Mouse (Mus musculus): ENCODE data around the gene Traf3. TPM values are rescaled to one million over a fixed set of nuclear protein-coding genes. Genes with fewer than 3 reads are reported as not detected.

Gene Traf3
- polyA plus RNA-seq, 1 experiment from 2014 or later: 10.2 TPM

- no peak overlapping the region for H3K27ac ChIP-seq (replicated peaks; ENCODE audit: low read depth, low read length)
- no peaks in the 10 kb centered on the region for H3K36me3 ChIP-seq (replicated peaks; ENCODE audit: control insufficient read depth, insufficient read depth, low read depth, low read length)
- 63% methylated on average over 2 of the region's 2 CpGs for WGBS
- H3K9ac ChIP-seq (replicated peaks; ENCODE audit: low read length): no peak overlapping the region
- DNase-seq (ENCODE audit: low spot score) (no peak), ATAC-seq (replicated peaks; ENCODE audit: insufficient number of reproducible peaks, low FRiP score, low TSS enrichment, low read depth) (no peak)
- H3K4me1 ChIP-seq (ENCODE audit: control insufficient read depth, insufficient read depth, low read length): no peaks in the 10 kb centered on the region
- H3K4me3 ChIP-seq (ENCODE audit: low read depth, low read length): no peak overlapping the region
- H3K4me2 ChIP-seq (ENCODE audit: low read depth, low read length): no peak overlapping the region
- no peaks in the 10 kb centered on the region for H3K27me3 ChIP-seq (ENCODE audit: control insufficient read depth, insufficient read depth, low read length)
- no peaks in the 10 kb centered on the region for H3K9me3 ChIP-seq (replicated peaks; ENCODE audit: control insufficient read depth, low read length)
These were observed 24.7 kb downstream of the Traf3 start for GRCm38 (mm10) chr12:111190891-111191290.

DNA sequence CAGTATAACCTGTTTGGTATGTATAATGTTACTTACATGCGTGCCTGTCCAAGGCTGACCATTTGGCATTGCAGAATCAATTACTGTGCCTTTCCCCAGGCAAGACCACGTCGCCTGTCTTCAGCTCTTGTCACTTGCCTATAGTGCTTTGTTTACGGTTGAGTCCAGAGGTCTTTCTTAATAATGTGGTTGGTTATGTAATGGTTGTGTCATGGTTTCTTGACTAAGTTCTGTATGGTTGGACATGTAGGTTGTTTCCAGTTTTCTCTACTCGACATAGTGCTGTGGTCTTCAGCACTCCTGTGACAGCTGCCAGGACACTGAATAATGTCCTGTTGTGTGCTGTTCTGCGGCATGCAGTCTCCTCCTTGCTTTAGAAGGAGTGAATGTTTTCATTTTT, 26.6 kb downstream of the Traf3 start:
- H3K4me1 ChIP-seq (ENCODE audit: control insufficient read depth, insufficient read depth, low read length): no peaks in the 10 kb centered on the region
- H3K27ac ChIP-seq (replicated peaks; ENCODE audit: low read depth, low read length): no peak overlapping the region
- no peaks in the 10 kb centered on the region for H3K9me3 ChIP-seq (replicated peaks; ENCODE audit: control insufficient read depth, low read length)
- no peaks in the 10 kb centered on the region for H3K36me3 ChIP-seq (replicated peaks; ENCODE audit: control insufficient read depth, insufficient read depth, low read depth, low read length)
- H3K9ac ChIP-seq (replicated peaks; ENCODE audit: low read length): no peak overlapping the region
- ATAC-seq (replicated peaks; ENCODE audit: insufficient number of reproducible peaks, low FRiP score, low TSS enrichment, low read depth): no peak
- no peak overlapping the region for H3K4me2 ChIP-seq (ENCODE audit: low read depth, low read length)
- no peak for DNase-seq (ENCODE audit: low spot score)
- no peak overlapping the region for H3K4me3 ChIP-seq (ENCODE audit: low read depth, low read length)
- H3K27me3 ChIP-seq (ENCODE audit: control insufficient read depth, insufficient read depth, low read length): no peaks in the 10 kb centered on the region
- WGBS: 84% methylated on average over 6 of the region's 6 CpGs

GRCm38 (mm10) chr12:111193331-111193730, 27.2 kb downstream of the Traf3 start:
- H3K36me3 ChIP-seq (replicated peaks; ENCODE audit: control insufficient read depth, insufficient read depth, low read depth, low read length): no peaks in the 10 kb centered on the region
- no peak for ATAC-seq (replicated peaks; ENCODE audit: insufficient number of reproducible peaks, low FRiP score, low TSS enrichment, low read depth)
- no peaks in the 10 kb centered on the region for H3K27me3 ChIP-seq (ENCODE audit: control insufficient read depth, insufficient read depth, low read length)
- no peaks in the 10 kb centered on the region for H3K4me1 ChIP-seq (ENCODE audit: control insufficient read depth, insufficient read depth, low read length)
- H3K9me3 ChIP-seq (replicated peaks; ENCODE audit: control insufficient read depth, low read length): no peaks in the 10 kb centered on the region
- no peak overlapping the region for H3K27ac ChIP-seq (replicated peaks; ENCODE audit: low read depth, low read length)
- no peak overlapping the region for H3K9ac ChIP-seq (replicated peaks; ENCODE audit: low read length)
- DNase-seq (ENCODE audit: low spot score): no peak
- no peak overlapping the region for H3K4me3 ChIP-seq (ENCODE audit: low read depth, low read length)
- WGBS: 87% methylated on average over 9 of the region's 9 CpGs
- H3K4me2 ChIP-seq (ENCODE audit: low read depth, low read length): no peak overlapping the region

DNA sequence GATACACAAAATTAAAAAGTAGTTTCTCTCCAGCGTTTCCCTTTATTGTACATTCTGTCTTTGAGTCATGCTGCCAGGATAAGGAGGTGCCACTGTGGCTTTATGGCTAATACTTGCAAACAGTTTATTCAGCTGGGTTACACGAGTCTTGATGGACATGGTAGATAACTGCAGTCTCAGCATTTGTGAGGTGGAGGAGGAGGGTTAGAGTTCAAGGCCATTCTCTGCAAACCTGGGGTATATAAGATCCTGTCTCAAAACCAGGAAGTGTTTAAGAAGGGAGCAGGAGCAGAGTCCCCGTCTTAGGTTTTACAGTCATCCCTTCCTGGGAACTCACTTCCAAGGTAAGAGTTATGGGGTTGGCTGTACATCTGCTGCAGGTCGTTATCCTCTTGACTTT, 30.4 kb downstream of the Traf3 start:
- no peak overlapping the region for H3K4me2 ChIP-seq (ENCODE audit: low read depth, low read length)
- no peaks in the 10 kb centered on the region for H3K36me3 ChIP-seq (replicated peaks; ENCODE audit: control insufficient read depth, insufficient read depth, low read depth, low read length)
- 89% methylated on average over 4 of the region's 4 CpGs for WGBS
- no peak for DNase-seq (ENCODE audit: low spot score)
- ATAC-seq (replicated peaks; ENCODE audit: insufficient number of reproducible peaks, low FRiP score, low TSS enrichment, low read depth): no peak
- no peaks in the 10 kb centered on the region for H3K4me1 ChIP-seq (ENCODE audit: control insufficient read depth, insufficient read depth, low read length)
- H3K9me3 ChIP-seq (replicated peaks; ENCODE audit: control insufficient read depth, low read length): no peaks in the 10 kb centered on the region
- H3K27me3 ChIP-seq (ENCODE audit: control insufficient read depth, insufficient read depth, low read length): no peaks in the 10 kb centered on the region
- no peak overlapping the region for H3K27ac ChIP-seq (replicated peaks; ENCODE audit: low read depth, low read length)
- H3K9ac ChIP-seq (replicated peaks; ENCODE audit: low read length): no peak overlapping the region
- H3K4me3 ChIP-seq (ENCODE audit: low read depth, low read length): no peak overlapping the region

GRCm38 (mm10) chr12:111203076-111203475, 36.9 kb downstream of the Traf3 start:
- no peak overlapping the region for H3K9ac ChIP-seq (replicated peaks; ENCODE audit: low read length)
- H3K27ac ChIP-seq (replicated peaks; ENCODE audit: low read depth, low read length): no peak overlapping the region
- DNase-seq (ENCODE audit: low spot score) (peak; percentile 24), ATAC-seq (replicated peaks; ENCODE audit: insufficient number of reproducible peaks, low FRiP score, low TSS enrichment, low read depth) (no peak)
- no peaks in the 10 kb centered on the region for H3K36me3 ChIP-seq (replicated peaks; ENCODE audit: control insufficient read depth, insufficient read depth, low read depth, low read length)
- no peaks in the 10 kb centered on the region for H3K9me3 ChIP-seq (replicated peaks; ENCODE audit: control insufficient read depth, low read length)
- H3K4me1 ChIP-seq (ENCODE audit: control insufficient read depth, insufficient read depth, low read length): no peaks in the 10 kb centered on the region
- 72% methylated on average over 10 of the region's 10 CpGs for WGBS
- H3K4me2 ChIP-seq (ENCODE audit: low read depth, low read length): no peak overlapping the region
- H3K27me3 ChIP-seq (ENCODE audit: control insufficient read depth, insufficient read depth, low read length): no peaks in the 10 kb centered on the region
- no peak overlapping the region for H3K4me3 ChIP-seq (ENCODE audit: low read depth, low read length)

- Histone ChIP-seq H3K4me3 (ENCODE audit: low read depth, low read length) (no peak overlapping the region), H3K27ac (replicated peaks; ENCODE audit: low read depth, low read length) (no peak overlapping the region), H3K36me3 (replicated peaks; ENCODE audit: control insufficient read depth, insufficient read depth, low read depth, low read length) (no peaks in the 10 kb centered on the region), H3K27me3 (ENCODE audit: control insufficient read depth, insufficient read depth, low read length) (no peaks in the 10 kb centered on the region), H3K4me1 (ENCODE audit: control insufficient read depth, insufficient read depth, low read length) (no peaks in the 10 kb centered on the region), H3K4me2 (ENCODE audit: low read depth, low read length) (no peak overlapping the region), H3K9me3 (replicated peaks; ENCODE audit: control insufficient read depth, low read length) (no peaks in the 10 kb centered on the region), H3K9ac (replicated peaks; ENCODE audit: low read length) (no peak overlapping the region)
- ATAC-seq (replicated peaks; ENCODE audit: insufficient number of reproducible peaks, low FRiP score, low TSS enrichment, low read depth): no peak
- no peak for DNase-seq (ENCODE audit: low spot score)
- WGBS: 85% methylated on average over 3 of the region's 3 CpGs
These were observed 37.8 kb downstream of the Traf3 start for GRCm38 (mm10) chr12:111203945-111204344.

- DNase-seq (ENCODE audit: low spot score): no peak
- 76% methylated on average over 3 of the region's 3 CpGs for WGBS
These were observed 41.5 kb downstream of the Traf3 start for GRCm38 (mm10) chr12:111207641-111208040.

DNA sequence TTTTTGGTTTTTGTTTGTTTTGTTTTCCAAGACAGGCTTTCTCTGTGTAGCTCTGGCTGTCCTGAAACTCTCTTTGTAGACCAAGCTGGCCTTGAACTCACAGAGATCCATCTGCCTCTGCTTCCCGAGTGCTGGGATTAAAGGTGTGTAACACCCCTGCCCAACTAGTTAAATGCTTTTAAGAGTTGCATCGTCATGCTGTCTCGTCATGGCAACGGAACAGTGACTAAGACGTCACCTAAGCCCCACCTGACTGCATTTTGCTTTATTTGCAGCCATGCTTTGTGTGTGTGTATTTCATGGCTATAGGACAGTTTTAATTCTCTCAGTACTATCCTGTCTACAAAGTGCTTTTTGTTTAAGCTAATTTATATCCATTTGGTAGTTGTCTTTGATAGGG, 45.6 kb downstream of the Traf3 start:
- H3K4me3 ChIP-seq (ENCODE audit: low read depth, low read length): no peak overlapping the region
- ATAC-seq (replicated peaks; ENCODE audit: insufficient number of reproducible peaks, low FRiP score, low TSS enrichment, low read depth) (no peak), DNase-seq (ENCODE audit: low spot score) (no peak)
- H3K9ac ChIP-seq (replicated peaks; ENCODE audit: low read length): no peak overlapping the region
- H3K4me1 ChIP-seq (ENCODE audit: control insufficient read depth, insufficient read depth, low read length): no peaks in the 10 kb centered on the region
- 81% methylated on average over 5 of the region's 5 CpGs for WGBS
- H3K36me3 ChIP-seq (replicated peaks; ENCODE audit: control insufficient read depth, insufficient read depth, low read depth, low read length): no peaks in the 10 kb centered on the region
- no peaks in the 10 kb centered on the region for H3K9me3 ChIP-seq (replicated peaks; ENCODE audit: control insufficient read depth, low read length)
- no peak overlapping the region for H3K4me2 ChIP-seq (ENCODE audit: low read depth, low read length)
- H3K27ac ChIP-seq (replicated peaks; ENCODE audit: low read depth, low read length): no peak overlapping the region
- H3K27me3 ChIP-seq (ENCODE audit: control insufficient read depth, insufficient read depth, low read length): no peaks in the 10 kb centered on the region

More at GRCm38 (mm10) chr12:111207641-111208040, 41.5 kb downstream of the Traf3 start:
- Histone ChIP-seq H3K4me2 (ENCODE audit: low read depth, low read length) (no peak overlapping the region), H3K4me1 (ENCODE audit: control insufficient read depth, insufficient read depth, low read length) (no peaks in the 10 kb centered on the region), H3K27me3 (ENCODE audit: control insufficient read depth, insufficient read depth, low read length) (no peaks in the 10 kb centered on the region), H3K36me3 (replicated peaks; ENCODE audit: control insufficient read depth, insufficient read depth, low read depth, low read length) (no peaks in the 10 kb centered on the region), H3K9me3 (replicated peaks; ENCODE audit: control insufficient read depth, low read length) (no peaks in the 10 kb centered on the region), H3K9ac (replicated peaks; ENCODE audit: low read length) (no peak overlapping the region), H3K27ac (replicated peaks; ENCODE audit: low read depth, low read length) (no peak overlapping the region), H3K4me3 (ENCODE audit: low read depth, low read length) (no peak overlapping the region)
- no peak for ATAC-seq (replicated peaks; ENCODE audit: insufficient number of reproducible peaks, low FRiP score, low TSS enrichment, low read depth)

Measured in embryonic facial prominence, embryonic 11.5 days (tissue).